18 mouse cellular contexts compared by ENCODE assay signal in genomic region chr3:15153710-15154109, GRCm38 (mm10).
DNase-seq lines count a peak whose midpoint lies in the region; ATAC-seq and TF ChIP-seq lines count a peak whose summit lies in the region.
"Had no signal": no experiment of that assay in that cellular context is flagged by ENCODE, and none has a peak within 500 bp of the region (broad histone marks: within the 10 kb centered on the region; RNA-seq: fewer than 3 reads in every experiment).

No protein-coding gene starts in this region.

- H3K27me3 ChIP-seq in hindbrain, embryonic 16.5 days (replicated peaks; ENCODE audit: control insufficient read depth, insufficient read depth, low read length): no peaks in the 10 kb centered on the region
- no peaks in the 10 kb centered on the region for H3K27me3 ChIP-seq in hindbrain, postnatal 0 days (ENCODE audit: insufficient read depth, low read length)
- no peaks in the 10 kb centered on the region for H3K27me3 ChIP-seq in lung, embryonic 14.5 days (ENCODE audit: insufficient read depth, low read length)
- H3K27me3 ChIP-seq: embryonic facial prominence, embryonic 15.5 days; heart, embryonic 15.5 days; limb, embryonic 13.5 days; Patski had no signal

- no peaks in the 10 kb centered on the region for H3K9me3 ChIP-seq in hindbrain, embryonic 16.5 days (ENCODE audit: control insufficient read depth, low read length)
- H3K9me3 ChIP-seq in hindbrain, postnatal 0 days (ENCODE audit: low read length): no peaks in the 10 kb centered on the region
- H3K9me3 ChIP-seq in lung, embryonic 14.5 days (ENCODE audit: low read depth, low read length): no peaks in the 10 kb centered on the region
- H3K9me3 ChIP-seq: embryonic facial prominence, embryonic 15.5 days; G1E; heart, embryonic 10.5 days; heart, embryonic 15.5 days; limb, embryonic 13.5 days had no signal

- no peak for DNase-seq in hindbrain, postnatal 0 days (ENCODE audit: low spot score)
- DNase-seq in lung, embryonic 14.5 days: peak; percentile 67
- DNase-seq in lung, postnatal 14 days: no peak
- peak; percentile 37 for DNase-seq in 3T3-L1 (ENCODE audit: low read depth, low spot score)
- DNase-seq in 416B (ENCODE audit: low read depth): peak; percentile 20
- no peak for DNase-seq in embryo, embryonic 11 days
- DNase-seq in heart, adult 11 months: no peak
- DNase-seq: retina, postnatal 1 day had no signal

- WGBS in hindbrain, embryonic 16.5 days: 59% methylated on average over 1 of the region's 1 CpGs
- 42% methylated on average over 1 of the region's 1 CpGs for WGBS in hindbrain, postnatal 0 days
- 27% methylated on average over 1 of the region's 1 CpGs for WGBS in lung, embryonic 14.5 days

- TF ChIP-seq CTCF in hindbrain, postnatal 0 days (IDR thresholded peaks at IDR 0.05; ENCODE audit: low read depth): no peak
- no peak for TF ChIP-seq CTCF in lung, embryonic 14.5 days (IDR thresholded peaks at IDR 0.05; ENCODE audit: low read depth)

- no peaks in the 10 kb centered on the region for H3K4me1 ChIP-seq in hindbrain, embryonic 16.5 days (ENCODE audit: control insufficient read depth, insufficient read depth, low read depth, low read length)
- peaks cover 3% of the 10 kb centered on the region; the same call in 1 of the 2 replicates for H3K4me1 ChIP-seq in hindbrain, postnatal 0 days (ENCODE audit: insufficient read depth, low read length)
- H3K4me1 ChIP-seq in lung, embryonic 14.5 days (ENCODE audit: insufficient read depth): no peaks in the 10 kb centered on the region
- H3K4me1 ChIP-seq: embryonic facial prominence, embryonic 15.5 days; heart, embryonic 10.5 days; heart, embryonic 15.5 days; limb, embryonic 13.5 days had no signal

- no peak overlapping the region for H3K4me2 ChIP-seq in hindbrain, embryonic 16.5 days (ENCODE audit: low read length)
- no peak overlapping the region for H3K4me2 ChIP-seq in hindbrain, postnatal 0 days (ENCODE audit: low read depth, low read length)
- H3K4me2 ChIP-seq in lung, embryonic 14.5 days: no peak overlapping the region
- H3K4me2 ChIP-seq: embryonic facial prominence, embryonic 15.5 days; heart, embryonic 15.5 days; limb, embryonic 13.5 days had no signal

- H3K4me3 ChIP-seq in hindbrain, embryonic 16.5 days (ENCODE audit: low read length): no peak overlapping the region
- no peak overlapping the region for H3K4me3 ChIP-seq in hindbrain, postnatal 0 days (ENCODE audit: low read length)
- H3K4me3 ChIP-seq in lung, embryonic 14.5 days (ENCODE audit: low read depth, low read length): no peak overlapping the region
- H3K4me3 ChIP-seq: embryonic facial prominence, embryonic 15.5 days; heart, embryonic 10.5 days; heart, embryonic 15.5 days; left cerebral cortex, adult 2 months; limb, embryonic 13.5 days had no signal

- 0 out of 2 replicates have a peak, but pooled peaks have one; percentile 48 for ATAC-seq in hindbrain, embryonic 16.5 days
- no peak for ATAC-seq in hindbrain, postnatal 0 days
- 0 out of 2 replicates have a peak, but pooled peaks have one; percentile 50 for ATAC-seq in lung, embryonic 14.5 days (ENCODE audit: insufficient read depth)
- ATAC-seq: intestine, embryonic 16.5 days; Patski had no signal

- no peaks in the 10 kb centered on the region for H3K36me3 ChIP-seq in hindbrain, embryonic 16.5 days (ENCODE audit: control insufficient read depth, insufficient read depth, low read length)
- no peaks in the 10 kb centered on the region for H3K36me3 ChIP-seq in hindbrain, postnatal 0 days (ENCODE audit: insufficient read depth, low read length)
- no peaks in the 10 kb centered on the region for H3K36me3 ChIP-seq in lung, embryonic 14.5 days (ENCODE audit: insufficient read depth)
- H3K36me3 ChIP-seq: embryonic facial prominence, embryonic 15.5 days; G1E; heart, embryonic 10.5 days; heart, embryonic 15.5 days; limb, embryonic 13.5 days had no signal

- no peak overlapping the region for H3K9ac ChIP-seq in hindbrain, embryonic 16.5 days (ENCODE audit: low read depth, low read length)
- no peak overlapping the region for H3K9ac ChIP-seq in hindbrain, postnatal 0 days (replicated peaks; ENCODE audit: low read length)
- no peak overlapping the region for H3K9ac ChIP-seq in lung, embryonic 14.5 days
- H3K9ac ChIP-seq: embryonic facial prominence, embryonic 15.5 days; heart, embryonic 15.5 days; limb, embryonic 13.5 days; liver, embryonic 14.5 days had no signal

- H3K27ac ChIP-seq in hindbrain, embryonic 16.5 days (ENCODE audit: low read depth, low read length): no peak overlapping the region
- no peak overlapping the region for H3K27ac ChIP-seq in hindbrain, postnatal 0 days
- H3K27ac ChIP-seq in lung, embryonic 14.5 days (ENCODE audit: low read depth): peak overlapping the region; percentile 80; the same call in 1 of the 2 replicates
- H3K27ac ChIP-seq: embryonic facial prominence, embryonic 15.5 days; heart, embryonic 10.5 days; heart, embryonic 15.5 days; left cerebral cortex, adult 2 months; limb, embryonic 13.5 days; liver, embryonic 14.5 days had no signal

Comparison
In these comparisons a context has a peak if more than half of its experiments do, and no peak if none do; other contexts are left out.
1. DNase-seq: peak in lung, embryonic 14.5 days (single experiment), 3T3-L1 (single experiment) and 416B (single experiment); none in hindbrain, postnatal 0 days (single experiment), lung, postnatal 14 days (single experiment), embryo, embryonic 11 days (single experiment) and heart, adult 11 months (single experiment).